10 mouse cellular contexts compared by ENCODE assay signal in the genomic region with DNA sequence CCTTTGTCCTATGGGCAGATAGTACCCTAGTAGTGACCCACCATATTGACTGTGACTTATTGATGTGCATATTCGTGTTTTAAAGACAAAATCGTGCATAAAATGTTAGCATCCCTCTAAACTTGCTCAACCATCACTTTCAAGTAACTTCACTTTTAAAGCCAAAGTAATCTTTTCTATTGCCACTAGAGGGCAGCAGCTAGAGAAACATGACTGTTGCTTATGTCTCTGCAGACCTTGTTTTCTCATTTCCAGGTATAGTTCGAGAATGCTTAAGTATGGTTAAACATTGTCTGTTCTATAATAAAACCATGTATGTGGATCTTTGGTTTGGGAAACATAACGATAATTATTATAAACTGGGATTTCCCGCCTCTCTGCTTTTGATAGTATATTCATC. TPM values are rescaled to one million over a fixed set of nuclear protein-coding genes. Genes with fewer than 3 reads are reported as not detected.
DNase-seq lines count a peak whose midpoint lies in the region; ATAC-seq and TF ChIP-seq lines count a peak whose summit lies in the region.
"Had no signal": no experiment of that assay in that cellular context is flagged by ENCODE, and none has a peak within 500 bp of the region (broad histone marks: within the 10 kb centered on the region; RNA-seq: fewer than 3 reads in every experiment).

No protein-coding gene starts in this region.

- H3K9me3 ChIP-seq in kidney, postnatal 0 days (replicated peaks; ENCODE audit: low read length): no peaks in the 10 kb centered on the region
- H3K9me3 ChIP-seq: hindbrain, embryonic 10.5 days had no signal

- no peaks in the 10 kb centered on the region for H3K36me3 ChIP-seq in kidney, postnatal 0 days (ENCODE audit: insufficient read depth, low read length)
- H3K36me3 ChIP-seq: hindbrain, embryonic 10.5 days had no signal

- no peak overlapping the region for H3K27ac ChIP-seq in kidney, postnatal 0 days
- H3K27ac ChIP-seq: hindbrain, embryonic 10.5 days had no signal

- no peaks in the 10 kb centered on the region for H3K4me1 ChIP-seq in kidney, postnatal 0 days (replicated peaks; ENCODE audit: insufficient read depth, low read length)
- H3K4me1 ChIP-seq: hindbrain, embryonic 10.5 days had no signal

- H3K27me3 ChIP-seq in kidney, postnatal 0 days (ENCODE audit: insufficient read depth, low read length): no peaks in the 10 kb centered on the region

- 38% methylated on average over 5 of the region's 5 CpGs for WGBS in kidney, postnatal 0 days

- no peak for ATAC-seq in CD4-positive, CD25-positive, alpha-beta regulatory T cell, adult 4 months
- no peak for ATAC-seq in kidney, postnatal 0 days (replicated peaks; ENCODE audit: low FRiP score, low read depth)

- peak; percentile 33 for DNase-seq in CD4-positive, CD25-positive, alpha-beta regulatory T cell, adult 2 months (ENCODE audit: low read depth, low spot score)
- DNase-seq in kidney, postnatal 0 days (ENCODE audit: low spot score): peak; percentile 60
- DNase-seq in kidney, adult 18-20 months: no peak
- peak; percentile 21 for DNase-seq in CD4-positive helper T cell, adult 2 months (ENCODE audit: low read depth, low spot score)
- DNase-seq in c-Kit-positive CD71-positive TER-119-negative erythroid progenitor cells, embryonic 14.5 days (ENCODE audit: low read depth): peak; percentile 3
- DNase-seq in adrenal gland, postnatal 10 days: no peak
- no peak for DNase-seq in layer of hippocampus, postnatal 36 days

- no peak overlapping the region for H3K4me2 ChIP-seq in kidney, postnatal 0 days (ENCODE audit: low read length)

- no peak overlapping the region for H3K9ac ChIP-seq in kidney, postnatal 0 days (ENCODE audit: low read depth, low read length)

- H3K4me3 ChIP-seq in kidney, postnatal 0 days (replicated peaks; ENCODE audit: low read depth, low read length): no peak overlapping the region
- H3K4me3 ChIP-seq: hindbrain, embryonic 10.5 days had no signal

- peak; percentile 76 for TF ChIP-seq CTCF in kidney, postnatal 0 days (IDR thresholded peaks at IDR 0.05; ENCODE audit: low read depth)

RNA-seq across cellular contexts. Expression of gene Slc17a6, which starts 7.4 kb away (rescaled TPM):
- not detected for polyA plus RNA-seq in CD4-positive, CD25-positive, alpha-beta regulatory T cell, adult 4 months (2017; shearing (Covaris generic))
- polyA plus RNA-seq in kidney, postnatal 0 days (2015; fragmentation: Nextera tagmentation; extraction: Ambion mirVana): not detected in 2 replicates
- total RNA-seq in adrenal gland, postnatal 10 days (2021): under 1 TPM; 0.09 to 0.15 TPM
- total RNA-seq in layer of hippocampus, postnatal 36 days (2021): 10 to 100 TPM; 14.1 to 15.1 TPM
- total RNA-seq: gastrocnemius, adult 18-20 months had no signal

Comparison
In these comparisons a context has a peak if more than half of its experiments do, and no peak if none do; other contexts are left out.
1. DNase-seq: peak in CD4-positive, CD25-positive, alpha-beta regulatory T cell, adult 2 months (single experiment), kidney, postnatal 0 days (single experiment), CD4-positive helper T cell, adult 2 months (single experiment) and c-Kit-positive CD71-positive TER-119-negative erythroid progenitor cells, embryonic 14.5 days (single experiment); none in kidney, adult 18-20 months (single experiment), adrenal gland, postnatal 10 days (single experiment) and layer of hippocampus, postnatal 36 days (0 of 2).
2. RNA of gene Slc17a6, which starts 7.4 kb away (total RNA-seq): 14.1 to 15.1 TPM in layer of hippocampus, postnatal 36 days; 0.09 to 0.15 TPM in adrenal gland, postnatal 10 days; every median in the first group is over 10 times any median in the second.